Mouse (Mus musculus) kidney, postnatal 0 days (tissue): ENCODE measurements around the gene Tubg2. TPM values are rescaled to one million over a fixed set of nuclear protein-coding genes. Genes with fewer than 3 reads are reported as not detected.

ENCODE experiments used
- ATAC-seq: fragments of 200-750 bp; cut with Nextera tagmentation; replicated peaks from 2 replicates; pipeline ENCODE4 v1.8.0; 2017; ENCODE audit warnings: low read depth, moderate number of reproducible peaks, moderate TSS enrichment, moderate library complexity; ENCODE audit not compliant: low FRiP score
- DNase-seq: peaks from one replicate; pipeline ENCODE4 v3.0.0-alpha.2; 2016; ENCODE audit warnings: low spot score
- H3K27ac ChIP-seq: fragments of 300-500 bp; sonication (generic); 2 replicates; pipeline ENCODE4 v1.5.1; 2014; ENCODE audit warnings: mild to moderate bottlenecking
- H3K27me3 ChIP-seq: fragments of 300-500 bp; sonication (generic); 2 replicates; pipeline ENCODE4 v1.6.1; 2014; ENCODE audit warnings: low read length, mixed read lengths; ENCODE audit not compliant: insufficient read depth
- H3K36me3 ChIP-seq: fragments of 300-500 bp; sonication (generic); 2 replicates; pipeline ENCODE4 v1.6.1; 2014; ENCODE audit warnings: low read length, mixed read lengths; ENCODE audit not compliant: insufficient read depth
- H3K4me1 ChIP-seq: fragments of 300-500 bp; sonication (generic); replicated peaks from 2 replicates; pipeline ENCODE4 v1.6.1; 2014; ENCODE audit warnings: antibody characterized with exemption, low read length, mixed read lengths; ENCODE audit not compliant: insufficient read depth
- H3K4me2 ChIP-seq: fragments of 300-500 bp; sonication (generic); 2 replicates; pipeline ENCODE4 v1.6.1; 2014; ENCODE audit warnings: mild to moderate bottlenecking, low read length, moderate library complexity, mixed read lengths
- H3K4me3 ChIP-seq: fragments of 300-500 bp; sonication (generic); replicated peaks from 2 replicates; pipeline ENCODE4 v1.5.1; 2014; ENCODE audit warnings: low read depth, low read length
- H3K9ac ChIP-seq: fragments of 300-500 bp; sonication (generic); 2 replicates; pipeline ENCODE4 v1.6.1; 2014; ENCODE audit warnings: low read depth, low read length
- H3K9me3 ChIP-seq: fragments of 300-500 bp; sonication (generic); replicated peaks from 2 replicates; pipeline ENCODE4 v1.6.1; 2016; ENCODE audit warnings: low read length, inconsistent platforms, mixed read lengths
- CTCF ChIP-seq: IDR thresholded peaks from 2 replicates; pipeline ENCODE4 v1.5.1; 2016; ENCODE audit warnings: antibody characterized with exemption, low read depth, mild to moderate bottlenecking, moderate library complexity
- WGBS: fragments of 180-500 bp; shearing (Covaris S2); extraction: QIAGEN DNeasy Blood & Tissue Kit; methylation state at CpG from one replicate; pipeline ENCODE4 v1.1.7; 2014; 5-methylcytosine and 5-hydroxymethylcytosine counted together
- polyA plus RNA-seq: library from polyadenylated mRNA; unstranded; fragments of >200 nt; fragmentation: Nextera tagmentation; extraction: Ambion mirVana; gene quantifications from 2 replicates; pipeline ENCODE4 v1.2.1, GENCODE M21; 2015

Tubg2 gene
- polyA plus RNA-seq, 1 experiment from 2014 or later: 4.3 TPM

DNA sequence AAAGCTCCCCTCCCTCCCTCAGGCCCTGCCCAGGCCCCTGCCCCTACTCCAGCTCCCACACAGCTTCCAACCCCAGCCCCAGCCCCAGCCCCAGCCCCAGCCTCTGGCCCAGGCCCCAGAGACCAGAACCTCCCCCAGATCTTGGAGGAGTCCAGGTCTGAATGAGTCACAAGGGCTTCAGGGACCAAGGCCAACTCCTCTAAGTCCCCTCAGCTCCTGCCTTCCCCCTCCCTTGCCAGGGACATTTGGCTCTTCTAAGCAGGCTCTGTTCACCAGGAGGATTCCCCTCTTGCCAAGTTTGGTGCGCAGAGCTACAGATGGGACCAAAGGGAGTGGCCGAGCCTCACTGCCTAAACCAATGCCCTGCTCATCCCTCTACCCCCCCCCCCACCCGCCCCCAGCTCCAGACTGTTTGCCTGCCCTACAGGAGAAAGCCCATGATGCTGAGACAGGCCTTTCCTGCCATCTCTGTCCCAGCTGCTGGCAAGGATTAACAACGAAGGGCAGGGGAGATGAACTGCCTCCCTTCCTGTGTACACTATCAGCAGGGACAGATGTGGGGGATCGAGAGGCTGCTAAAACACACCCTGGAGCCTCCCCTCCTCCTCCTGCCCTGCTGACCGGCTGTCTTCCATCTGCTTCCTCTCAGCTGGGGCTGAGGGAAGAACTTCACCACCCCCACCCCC lies 33.9 kb downstream of the Tubg2 start:
- ATAC-seq (peak; percentile 72), DNase-seq (peak; percentile 95)
- TF ChIP-seq CTCF: no peak
- H3K4me1 ChIP-seq: 0 out of 2 replicates have a peak, but pooled peaks cover 20% of the 10 kb centered on the region
- H3K9ac ChIP-seq: peak overlapping the region; percentile 35; the same call in 1 of the 2 replicates
- H3K36me3 ChIP-seq: peaks cover 16% of the 10 kb centered on the region; the same call in 1 of the 2 replicates
- no peaks in the 10 kb centered on the region for H3K9me3 ChIP-seq
- H3K4me2 ChIP-seq: 0 out of 2 replicates have a peak overlapping the region, but pooled peaks have one; percentile 5
- no peak overlapping the region for H3K4me3 ChIP-seq
- H3K27ac ChIP-seq: peak overlapping the region; percentile 84
- no peaks in the 10 kb centered on the region for H3K27me3 ChIP-seq
- WGBS: 4% methylated on average over 6 of the region's 6 CpGs

DNA sequence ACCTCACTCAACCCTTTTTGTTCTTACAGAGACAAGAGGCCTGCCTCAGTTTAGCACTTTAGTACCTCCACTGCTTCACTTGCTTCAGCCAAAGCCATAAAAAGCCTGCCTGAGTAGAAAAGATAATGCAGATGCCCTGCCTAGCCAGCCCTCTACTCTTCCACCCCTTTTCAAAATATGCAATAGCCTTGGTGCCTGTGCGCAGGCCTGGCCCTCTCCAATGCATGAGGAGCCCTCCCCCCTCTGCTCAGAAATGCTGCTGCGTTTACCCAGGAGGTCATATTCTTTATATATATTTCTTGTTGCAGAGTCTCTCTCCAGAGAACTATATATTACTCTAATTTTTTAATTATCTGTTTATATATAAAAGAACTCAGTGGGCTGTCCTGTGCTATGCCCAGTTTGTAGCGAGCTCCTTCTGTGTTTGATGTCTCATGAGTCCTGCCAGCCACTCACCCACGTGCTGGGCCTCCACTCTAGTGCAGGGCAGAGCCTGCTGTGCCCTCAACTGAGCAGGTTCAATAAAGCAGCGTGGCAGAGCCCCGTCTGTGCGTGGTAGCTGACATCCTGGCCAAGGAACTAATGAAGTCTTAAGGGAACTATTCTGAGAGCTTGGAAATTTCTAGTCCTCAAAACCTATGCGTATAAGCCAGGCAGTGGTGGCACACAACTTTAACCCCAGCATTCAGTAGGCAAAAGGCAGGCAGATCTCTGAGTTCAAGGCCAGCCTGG lies 34.6 kb downstream of the Tubg2 start:
- Histone ChIP-seq H3K9ac (0 out of 2 replicates have a peak overlapping the region, but pooled peaks have one; percentile 35), H3K9me3 (no peaks in the 10 kb centered on the region), H3K36me3 (peaks cover 23% of the 10 kb centered on the region; the same call in 1 of the 2 replicates), H3K4me3 (no peak overlapping the region), H3K4me1 (0 out of 2 replicates have a peak, but pooled peaks cover 20% of the 10 kb centered on the region), H3K27me3 (no peaks in the 10 kb centered on the region), H3K4me2 (0 out of 2 replicates have a peak overlapping the region, but pooled peaks have one; percentile 5), H3K27ac (peak overlapping the region; percentile 84)
- TF ChIP-seq CTCF: no peak
- WGBS: 33% methylated on average over 8 of the region's 8 CpGs
- ATAC-seq: no peak
- DNase-seq: peak; percentile 59

- 0 out of 2 replicates have a peak, but pooled peaks cover 20% of the 10 kb centered on the region for H3K4me1 ChIP-seq
- H3K9ac ChIP-seq: no peak overlapping the region
- 51% methylated on average over 17 of the region's 17 CpGs for WGBS
- DNase-seq (peak; percentile 50), ATAC-seq (no peak)
- peaks cover 28% of the 10 kb centered on the region for H3K36me3 ChIP-seq
- H3K4me2 ChIP-seq: no peak overlapping the region
- H3K9me3 ChIP-seq: no peaks in the 10 kb centered on the region
- peak overlapping the region; percentile 84 for H3K27ac ChIP-seq
- no peaks in the 10 kb centered on the region for H3K27me3 ChIP-seq
- no peak overlapping the region for H3K4me3 ChIP-seq
- no peak for TF ChIP-seq CTCF
These were observed 35.5 kb downstream of the Tubg2 start for GRCm38 (mm10) chr11:101190913-101191907.

DNA sequence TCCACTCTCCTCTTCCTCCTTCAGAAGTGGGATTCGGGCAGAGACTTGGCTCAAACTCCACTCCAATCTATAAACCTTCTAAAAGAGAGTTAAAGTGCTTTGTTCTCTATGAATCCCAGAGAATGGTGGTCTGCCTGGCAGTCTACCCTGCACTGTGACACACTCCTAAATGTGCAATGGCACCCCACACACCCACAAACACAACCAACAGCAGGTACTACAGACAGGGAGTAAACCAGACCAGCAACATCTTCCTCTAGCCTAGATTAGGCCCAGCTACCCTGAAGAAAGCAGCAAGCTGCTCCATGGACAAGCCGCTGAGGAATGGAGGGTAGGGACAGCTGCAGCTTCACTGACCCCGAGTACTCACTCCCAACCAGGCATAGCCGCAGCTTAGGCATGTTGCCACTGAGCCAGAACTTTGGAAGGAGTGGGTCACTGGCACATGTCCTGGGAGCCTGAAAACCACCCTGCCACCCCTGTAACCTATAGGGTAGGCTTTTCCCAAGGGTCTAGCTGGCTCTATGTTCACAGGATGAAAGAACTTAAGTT lies 36.3 kb downstream of the Tubg2 start:
- Histone ChIP-seq H3K9ac (no peak overlapping the region), H3K4me1 (0 out of 2 replicates have a peak, but pooled peaks cover 20% of the 10 kb centered on the region), H3K36me3 (peaks cover 34% of the 10 kb centered on the region), H3K27me3 (no peaks in the 10 kb centered on the region), H3K27ac (no peak overlapping the region; the same call in 1 of the 2 replicates), H3K4me3 (no peak overlapping the region), H3K9me3 (no peaks in the 10 kb centered on the region), H3K4me2 (no peak overlapping the region)
- ATAC-seq (no peak), DNase-seq (no peak)
- WGBS: 73% methylated on average over 4 of the region's 4 CpGs
- TF ChIP-seq CTCF: no peak

- no peak overlapping the region for H3K9ac ChIP-seq
- 0 out of 2 replicates have a peak, but pooled peaks cover 20% of the 10 kb centered on the region for H3K4me1 ChIP-seq
- WGBS: 89% methylated on average over 6 of the region's 6 CpGs
- no peak for TF ChIP-seq CTCF
- DNase-seq (no peak), ATAC-seq (no peak)
- no peaks in the 10 kb centered on the region for H3K27me3 ChIP-seq
- H3K4me3 ChIP-seq: no peak overlapping the region
- peaks cover 39% of the 10 kb centered on the region for H3K36me3 ChIP-seq
- H3K4me2 ChIP-seq: no peak overlapping the region
- H3K9me3 ChIP-seq: no peaks in the 10 kb centered on the region
- H3K27ac ChIP-seq: no peak overlapping the region
These were observed 36.9 kb downstream of the Tubg2 start for GRCm38 (mm10) chr11:101192646-101193045.
